Mouse (Mus musculus) embryonic fibroblast, embryonic 13.5 days (primary cell): ENCODE measurements around the gene Snx15.

Source experiments
- CTCF ChIP-seq: IDR thresholded peaks from 2 replicates; pipeline ENCODE4 v1.5.1; 2011; ENCODE audit warnings: mild to moderate bottlenecking, control low read depth, low read length, moderate library complexity, borderline replicate concordance; ENCODE audit not compliant: insufficient read depth
- POLR2A ChIP-seq: IDR thresholded peaks from 2 replicates; pipeline ENCODE4 v1.6.1; 2011; ENCODE audit warnings: low read depth, mild to moderate bottlenecking, control low read depth, low read length, moderate library complexity

DNA sequence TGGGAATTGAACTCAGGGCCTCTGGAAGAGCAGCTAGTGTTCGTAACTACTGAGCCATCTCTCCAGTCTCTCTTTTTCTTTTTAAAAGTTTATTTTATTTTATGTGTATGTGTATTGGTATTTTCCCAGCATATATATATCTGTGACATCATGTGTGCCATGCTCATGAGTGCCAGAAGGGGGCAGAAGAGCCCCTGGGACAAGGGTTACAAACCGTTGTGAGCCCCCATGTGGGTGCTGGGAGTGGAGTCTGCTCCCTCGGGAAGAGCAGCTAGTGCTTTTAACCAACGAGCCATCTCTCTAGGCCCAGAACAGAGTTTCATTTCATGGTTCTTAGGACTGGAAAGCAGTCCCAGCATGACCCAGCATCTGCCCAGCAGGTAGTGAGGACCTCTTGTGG, 38.6 kb upstream of the Snx15 start:
- TF ChIP-seq POLR2A (no peak), CTCF (no peak)
